Mouse (Mus musculus) limb, embryonic 14.5 days (tissue): ENCODE results near the gene Mybpc1. TPM values are rescaled to one million over a fixed set of nuclear protein-coding genes. Genes with fewer than 3 reads are reported as not detected.

Experiments used
- ATAC-seq: fragments of 200-750 bp; cut with Nextera tagmentation; 2 replicates; pipeline ENCODE4 v1.8.0; 2017; ENCODE audit warnings: low read depth, moderate number of reproducible peaks, moderate TSS enrichment; ENCODE audit not compliant: low FRiP score
- DNase-seq: peaks from one replicate; pipeline ENCODE4 v3.0.0-alpha.2; 2015; ENCODE audit warnings: low spot score
- H3K27ac ChIP-seq: fragments of 300-500 bp; sonication (generic); replicated peaks from 2 replicates; pipeline ENCODE4 v1.5.1; 2014; ENCODE audit warnings: low read depth, mild to moderate bottlenecking, low read length, moderate library complexity, mixed read lengths
- H3K27me3 ChIP-seq: fragments of 300-500 bp; sonication (generic); 2 replicates; pipeline ENCODE4 v1.6.1; 2014; ENCODE audit warnings: low read length, mixed read lengths; ENCODE audit not compliant: control insufficient read depth, insufficient read depth
- H3K36me3 ChIP-seq: fragments of 300-500 bp; sonication (generic); 2 replicates; pipeline ENCODE4 v1.6.1; 2014; ENCODE audit warnings: mild to moderate bottlenecking, low read length, moderate library complexity, mixed read lengths; ENCODE audit not compliant: control insufficient read depth, insufficient read depth
- H3K4me1 ChIP-seq: fragments of 300-500 bp; sonication (generic); 2 replicates; pipeline ENCODE4 v1.6.1; 2014; ENCODE audit warnings: antibody characterized with exemption, low read length, mixed read lengths; ENCODE audit not compliant: control insufficient read depth, insufficient read depth
- H3K4me2 ChIP-seq: fragments of 300-500 bp; sonication (generic); replicated peaks from 2 replicates; pipeline ENCODE4 v1.6.1; 2014; ENCODE audit warnings: low read depth, mild to moderate bottlenecking, low read length, moderate library complexity; ENCODE audit not compliant: severe bottlenecking
- H3K4me3 ChIP-seq: fragments of 300-500 bp; sonication (generic); replicated peaks from 2 replicates; pipeline ENCODE4 v1.5.1; 2014; ENCODE audit warnings: low read length
- H3K9ac ChIP-seq: fragments of 300-500 bp; sonication (generic); 2 replicates; pipeline ENCODE4 v1.6.1; 2014; ENCODE audit warnings: mild to moderate bottlenecking, low read depth, low read length, moderate library complexity; ENCODE audit not compliant: severe bottlenecking
- H3K9me3 ChIP-seq: fragments of 300-500 bp; sonication (generic); 2 replicates; pipeline ENCODE4 v1.6.1; 2016; ENCODE audit warnings: low read length; ENCODE audit not compliant: control insufficient read depth
- POLR2A ChIP-seq: fragments of 200-500 bp; IDR thresholded peaks from 2 replicates; pipeline ENCODE4 v1.8.0; 2012; ENCODE audit warnings: inconsistent platforms, mild to moderate bottlenecking, moderate library complexity, borderline replicate concordance; ENCODE audit not compliant: insufficient read depth, insufficient read length; ENCODE audit errors: extremely low read depth
- WGBS: fragments of 180-500 bp; shearing (Covaris S2); extraction: QIAGEN DNeasy Blood & Tissue Kit; methylation state at CpG from one replicate; pipeline ENCODE4 v1.1.7; 2014; 5-methylcytosine and 5-hydroxymethylcytosine counted together
- polyA plus RNA-seq, 2 experiments: library from polyadenylated mRNA; depleted of rRNA in 1 of 2; stranded (reverse) in 1 of 2; unstranded in 1 of 2; fragments of >200 nt; fragmentation: Nextera tagmentation in 1 of 2; extraction: Ambion mirVana in 1 of 2; gene quantifications; 2 replicates each; pipeline versions ENCODE4 v1.2.1 to v1.2.3; 2012 to 2014

Gene Mybpc1
- polyA plus RNA-seq, 2 experiments, result 59.2 to 73.6 TPM

DNA sequence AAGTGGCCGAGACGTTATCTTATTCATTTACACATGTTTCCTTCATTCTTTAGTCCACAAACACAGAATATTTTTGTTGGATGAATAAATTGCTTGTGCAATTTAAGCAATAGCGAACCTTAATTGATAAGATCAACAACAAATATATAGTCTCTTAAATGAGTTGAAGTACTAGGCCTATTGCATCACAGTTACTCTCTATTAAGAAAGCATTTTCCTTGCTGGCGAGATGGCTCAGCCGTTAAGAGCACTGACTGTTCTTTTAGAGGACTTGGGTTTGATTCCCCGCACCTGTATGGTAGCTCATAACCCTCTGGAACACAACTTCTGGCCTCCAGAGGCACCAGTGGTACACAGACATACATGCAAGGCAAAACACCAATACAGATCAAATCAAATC is 47.9 kb downstream of the Mybpc1 start:
- no peak overlapping the region for H3K9ac ChIP-seq
- ATAC-seq, result no peak
- no peaks in the 10 kb centered on the region for H3K4me1 ChIP-seq
- no peaks in the 10 kb centered on the region for H3K36me3 ChIP-seq
- no peaks in the 10 kb centered on the region for H3K9me3 ChIP-seq
- no peak overlapping the region for H3K4me3 ChIP-seq
- TF ChIP-seq POLR2A, result no peak
- 90% methylated on average over 6 of the region's 6 CpGs for WGBS
- H3K27me3 ChIP-seq, result no peaks in the 10 kb centered on the region
- H3K4me2 ChIP-seq, result no peak overlapping the region
- no peak overlapping the region for H3K27ac ChIP-seq
- no peak for DNase-seq

DNA sequence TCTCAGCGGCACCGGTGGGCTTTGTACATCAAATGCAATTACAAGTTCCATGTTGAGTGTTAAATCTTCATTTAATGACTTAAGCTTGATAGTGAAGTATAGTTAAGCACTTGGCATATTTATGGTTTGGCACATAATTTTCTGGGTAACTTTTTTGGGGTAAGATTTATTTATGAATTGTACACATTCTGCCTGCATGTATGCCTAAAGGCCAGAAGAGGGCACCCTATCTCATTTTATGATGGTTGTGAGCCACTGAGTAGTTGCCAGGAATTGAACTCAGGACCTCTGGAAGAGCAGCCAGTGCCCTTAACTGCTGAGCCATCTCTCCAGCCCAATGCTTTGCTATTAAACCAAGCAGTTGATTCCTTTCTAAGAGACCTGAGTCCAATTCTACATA is 52.2 kb downstream of the Mybpc1 start:
- DNase-seq (no peak), ATAC-seq (no peak)
- no peaks in the 10 kb centered on the region for H3K9me3 ChIP-seq
- no peak overlapping the region for H3K4me2 ChIP-seq
- 90% methylated on average over 2 of the region's 2 CpGs for WGBS
- TF ChIP-seq POLR2A, result no peak
- H3K27ac ChIP-seq, result no peak overlapping the region
- no peak overlapping the region for H3K4me3 ChIP-seq
- H3K4me1 ChIP-seq, result no peaks in the 10 kb centered on the region
- H3K36me3 ChIP-seq, result no peaks in the 10 kb centered on the region
- no peak overlapping the region for H3K9ac ChIP-seq
- no peaks in the 10 kb centered on the region for H3K27me3 ChIP-seq

DNA sequence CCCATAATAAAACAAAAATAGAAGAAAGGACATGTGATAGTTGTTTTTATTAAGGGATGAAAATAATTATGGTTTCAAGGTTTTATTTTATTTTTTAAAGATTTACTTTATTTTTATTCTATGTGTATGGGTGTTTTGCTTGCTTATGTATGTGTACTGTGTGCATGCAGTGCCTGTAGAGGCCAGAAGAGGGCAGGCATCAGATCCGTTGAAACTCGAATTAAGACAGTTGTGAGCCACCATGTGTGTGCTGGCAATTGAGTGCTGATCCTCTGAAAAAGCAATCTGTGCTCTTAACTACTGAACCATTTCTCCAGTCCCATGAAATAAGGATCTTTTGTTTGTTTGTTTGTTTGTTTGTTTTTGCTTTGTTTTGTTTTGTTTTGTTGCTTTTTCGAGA is 54.7 kb downstream of the Mybpc1 start:
- 74% methylated on average over 3 of the region's 3 CpGs for WGBS
- H3K9ac ChIP-seq, result no peak overlapping the region
- no peak for ATAC-seq
- no peak overlapping the region for H3K27ac ChIP-seq
- no peaks in the 10 kb centered on the region for H3K4me1 ChIP-seq
- no peak overlapping the region for H3K4me3 ChIP-seq
- H3K27me3 ChIP-seq, result no peaks in the 10 kb centered on the region
- no peaks in the 10 kb centered on the region for H3K36me3 ChIP-seq
- H3K9me3 ChIP-seq, result no peaks in the 10 kb centered on the region
- no peak overlapping the region for H3K4me2 ChIP-seq
- no peak for TF ChIP-seq POLR2A
- DNase-seq, result no peak

DNA sequence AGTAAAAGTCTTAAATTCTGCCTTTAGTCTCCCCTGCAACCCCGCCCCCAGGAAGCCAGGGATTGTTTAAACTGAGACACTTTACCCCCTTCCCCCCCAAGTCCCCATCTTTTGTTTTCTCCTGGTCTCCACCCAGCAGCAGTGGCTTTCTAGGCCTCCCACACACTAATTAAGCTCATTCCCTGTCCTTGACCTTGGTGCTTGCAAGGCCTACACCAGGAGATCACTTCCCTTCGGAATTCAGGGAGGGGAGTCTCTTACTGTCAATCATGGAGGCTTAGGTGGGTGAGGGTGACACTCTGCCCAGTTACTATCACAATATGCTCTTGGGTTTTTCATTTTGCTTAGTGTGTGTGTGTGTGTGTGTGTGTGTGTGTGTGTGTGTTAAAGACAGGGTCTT is 57.3 kb downstream of the Mybpc1 start:
- Histone ChIP-seq H3K9me3 (no peaks in the 10 kb centered on the region), H3K27ac (no peak overlapping the region), H3K36me3 (no peaks in the 10 kb centered on the region), H3K4me2 (no peak overlapping the region), H3K9ac (no peak overlapping the region), H3K27me3 (no peaks in the 10 kb centered on the region), H3K4me3 (no peak overlapping the region), H3K4me1 (no peaks in the 10 kb centered on the region)
- no peak for TF ChIP-seq POLR2A
- WGBS, result 55% methylated on average over 2 of the region's 2 CpGs
- ATAC-seq, result no peak
- no peak for DNase-seq

DNA sequence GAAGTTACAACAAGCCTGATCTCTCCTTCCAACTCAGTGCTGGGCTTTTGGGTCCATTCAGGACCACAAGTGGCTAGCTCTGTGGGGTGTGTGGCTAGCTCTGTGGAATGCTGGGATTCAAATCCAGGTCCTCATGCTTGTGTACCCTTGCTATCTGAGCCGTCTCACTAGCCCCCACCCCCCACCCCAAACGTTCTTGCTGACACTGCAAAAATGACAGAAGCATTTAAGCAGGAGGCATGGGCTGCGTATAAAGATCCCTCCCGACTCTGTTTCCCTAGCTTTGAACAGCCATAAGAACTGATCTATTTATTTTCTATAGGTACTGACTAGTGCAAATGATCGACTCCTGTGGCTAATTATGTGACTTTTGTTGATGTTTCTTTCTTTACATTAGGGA is 74.3 kb downstream of the Mybpc1 start:
- no peak overlapping the region for H3K9ac ChIP-seq
- WGBS, result 68% methylated on average over 5 of the region's 5 CpGs
- no peak overlapping the region for H3K4me2 ChIP-seq
- H3K27ac ChIP-seq, result no peak overlapping the region
- H3K27me3 ChIP-seq, result no peaks in the 10 kb centered on the region
- H3K4me3 ChIP-seq, result no peak overlapping the region
- no peak for TF ChIP-seq POLR2A
- H3K36me3 ChIP-seq, result no peaks in the 10 kb centered on the region
- ATAC-seq (no peak), DNase-seq (no peak)
- H3K9me3 ChIP-seq, result no peaks in the 10 kb centered on the region
- no peaks in the 10 kb centered on the region for H3K4me1 ChIP-seq

DNA sequence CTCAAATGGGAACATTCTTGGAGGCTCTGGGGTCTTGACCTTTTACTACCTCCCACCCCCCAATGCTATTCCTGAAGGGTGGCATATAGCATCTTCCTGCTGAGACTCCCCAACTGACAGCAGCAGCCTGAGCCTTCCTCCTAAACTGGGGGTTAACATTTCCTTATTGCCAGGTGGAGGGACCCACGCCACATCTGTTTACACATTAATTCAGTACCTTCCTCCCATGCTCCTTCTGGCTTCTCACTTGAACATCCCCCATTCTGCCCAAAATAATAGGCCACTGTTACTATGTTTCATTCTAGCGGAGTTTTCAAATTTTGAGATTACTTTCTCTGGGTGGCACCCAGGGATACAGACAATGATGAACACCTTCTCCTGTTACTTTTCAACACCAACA is 80.9 kb downstream of the Mybpc1 start:
- Histone ChIP-seq H3K4me3 (no peak overlapping the region), H3K9me3 (no peaks in the 10 kb centered on the region), H3K9ac (no peak overlapping the region), H3K27me3 (no peaks in the 10 kb centered on the region), H3K27ac (no peak overlapping the region), H3K4me2 (no peak overlapping the region), H3K36me3 (no peaks in the 10 kb centered on the region), H3K4me1 (no peaks in the 10 kb centered on the region)
- TF ChIP-seq POLR2A, result no peak
- ATAC-seq, result no peak
- 73% methylated on average over 2 of the region's 2 CpGs for WGBS
- DNase-seq, result no peak
